Mouse (Mus musculus): Measurements from ENCODE around the gene Dusp2.

The Dusp2 gene

DNA sequence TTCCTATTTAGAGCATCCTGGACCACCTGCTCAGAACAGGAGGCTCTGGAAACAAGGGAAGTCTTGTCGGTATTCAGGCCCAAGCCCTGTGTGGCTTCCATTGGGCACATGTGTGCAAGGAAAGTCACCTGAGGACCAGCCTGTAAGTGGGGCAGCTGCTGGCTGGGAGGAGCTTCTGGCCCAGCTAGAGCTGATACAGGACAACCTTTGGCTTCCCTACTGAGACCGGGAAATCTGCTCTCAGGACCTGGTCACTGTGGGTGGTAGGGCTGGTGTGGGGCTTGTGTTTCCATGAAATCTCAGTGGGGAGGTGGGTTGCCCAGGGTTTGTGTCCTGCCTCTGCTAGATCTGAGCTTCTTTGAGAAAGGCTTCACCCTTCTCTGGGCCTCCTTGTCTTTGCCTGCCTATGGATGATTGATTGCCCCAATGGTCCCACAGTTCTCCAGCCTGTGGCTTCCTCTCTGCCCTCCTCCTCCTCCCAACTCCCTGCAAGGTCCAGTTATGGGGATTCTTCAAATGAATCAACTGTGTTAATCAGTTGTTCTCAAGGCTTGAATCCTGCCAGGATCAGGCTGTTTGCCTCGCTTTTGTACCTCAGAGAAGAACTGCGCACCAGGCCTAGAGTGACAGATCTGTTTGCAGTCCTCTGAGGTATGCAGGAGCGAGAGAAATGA, 33.9 kb downstream of the Dusp2 start:
- peak; percentile 82 for DNase-seq

DNA sequence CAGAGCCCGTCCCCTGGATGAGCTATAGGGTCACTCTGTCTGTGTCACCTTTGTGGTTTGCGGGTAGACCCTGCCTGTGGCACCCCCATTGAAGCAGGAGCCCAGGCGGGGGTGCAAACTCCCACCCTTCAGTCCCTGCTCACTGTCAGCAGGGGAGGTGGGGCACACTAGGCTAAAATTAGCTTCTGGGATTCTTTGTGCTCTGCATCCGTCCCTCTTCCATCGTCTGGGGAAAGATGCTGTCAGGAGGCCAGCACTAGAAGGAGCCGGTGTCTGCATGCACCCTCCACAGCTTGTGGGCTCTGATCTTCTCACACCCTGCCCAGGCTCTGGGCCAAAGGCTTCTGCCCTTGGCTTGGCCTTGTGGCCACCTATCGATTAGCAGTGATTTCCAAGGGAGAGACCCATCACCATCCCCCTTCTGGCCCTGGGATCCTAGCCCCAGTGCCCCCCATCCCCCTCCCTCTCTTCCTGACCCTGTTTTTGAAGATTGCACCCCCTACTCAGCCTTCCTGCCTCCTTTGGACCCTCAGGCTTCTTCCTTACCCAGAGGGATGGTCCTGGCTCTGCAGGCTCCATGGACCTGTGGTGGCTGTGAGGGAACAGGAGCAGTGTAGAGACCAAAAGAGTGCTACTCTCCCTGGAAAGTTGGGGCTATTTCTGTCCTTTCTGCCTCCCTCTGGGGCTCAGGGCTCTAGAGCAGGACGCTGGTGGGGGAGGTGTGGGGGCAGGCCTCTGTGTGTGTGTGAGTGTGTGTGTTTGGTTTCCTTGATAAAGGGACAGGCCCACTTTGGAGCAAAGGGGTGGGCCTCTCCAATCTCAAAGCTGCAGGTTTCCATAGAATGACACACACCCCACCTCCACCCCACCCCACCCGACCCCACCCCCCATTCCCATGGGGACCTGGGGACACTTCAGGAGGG, 34.9 kb downstream of the Dusp2 start:
- DNase-seq, result peak; percentile 41

DNA sequence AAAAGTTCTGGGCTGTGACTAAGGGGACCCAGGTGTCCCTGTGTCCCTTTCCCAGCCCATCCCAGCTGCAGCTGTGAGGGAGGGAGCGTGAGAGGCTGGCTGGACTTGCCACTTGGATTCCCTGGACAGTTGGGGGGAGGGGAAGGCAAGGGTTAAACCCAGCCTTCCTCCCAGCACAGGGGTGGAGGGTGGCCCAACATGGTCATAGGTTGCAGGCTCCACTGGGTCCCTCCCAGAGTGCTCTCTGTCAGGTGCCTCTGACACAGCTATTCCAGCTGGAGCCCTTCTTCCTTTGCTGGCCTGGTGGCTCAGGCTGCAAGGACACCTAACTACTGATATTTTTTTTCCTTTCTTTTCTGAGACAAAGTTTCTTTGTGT, 35.5 kb downstream of the Dusp2 start:
- peak; percentile 94 for DNase-seq

DNA sequence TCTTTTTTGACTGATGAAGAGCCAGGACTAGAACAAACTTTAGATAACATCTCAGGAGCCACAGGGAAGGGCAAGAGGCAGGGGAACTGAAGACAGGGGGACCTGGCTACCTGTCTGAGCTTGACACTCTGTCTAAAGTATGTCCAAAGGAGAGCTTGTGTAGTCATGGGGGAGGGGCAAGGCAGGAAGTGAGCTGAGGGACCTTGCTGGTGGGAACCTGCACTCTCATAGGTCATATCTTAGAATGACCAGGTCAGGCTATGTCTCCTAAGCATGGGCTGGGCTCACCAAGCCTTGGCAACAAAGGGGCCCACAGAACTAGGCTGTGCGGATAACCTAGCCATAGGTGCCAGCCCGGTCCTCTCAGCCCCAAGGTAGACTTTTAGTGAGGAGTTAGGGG, 36.1 kb downstream of the Dusp2 start:
- DNase-seq, result peak; percentile 42

DNA sequence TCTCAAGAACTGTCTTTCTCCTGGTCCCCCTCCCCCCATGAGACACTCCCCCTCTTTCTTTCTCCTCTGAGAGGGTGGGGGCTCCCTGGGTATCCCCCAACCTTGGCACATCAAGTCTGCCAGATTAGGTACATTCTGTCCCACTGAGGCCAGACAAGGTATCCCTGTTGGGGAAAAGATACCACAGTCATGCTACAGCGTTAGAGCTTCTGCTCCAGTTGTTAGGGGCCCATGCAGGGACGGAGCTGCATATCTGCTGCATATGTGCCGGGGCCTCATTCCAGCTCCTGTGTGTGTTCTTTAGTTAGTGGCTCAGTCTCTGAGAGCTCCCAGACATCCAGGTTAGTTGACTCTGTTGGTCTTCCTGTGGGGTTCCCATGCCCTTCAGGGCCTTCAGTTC, 38.2 kb downstream of the Dusp2 start:
- no peak for DNase-seq

DNA sequence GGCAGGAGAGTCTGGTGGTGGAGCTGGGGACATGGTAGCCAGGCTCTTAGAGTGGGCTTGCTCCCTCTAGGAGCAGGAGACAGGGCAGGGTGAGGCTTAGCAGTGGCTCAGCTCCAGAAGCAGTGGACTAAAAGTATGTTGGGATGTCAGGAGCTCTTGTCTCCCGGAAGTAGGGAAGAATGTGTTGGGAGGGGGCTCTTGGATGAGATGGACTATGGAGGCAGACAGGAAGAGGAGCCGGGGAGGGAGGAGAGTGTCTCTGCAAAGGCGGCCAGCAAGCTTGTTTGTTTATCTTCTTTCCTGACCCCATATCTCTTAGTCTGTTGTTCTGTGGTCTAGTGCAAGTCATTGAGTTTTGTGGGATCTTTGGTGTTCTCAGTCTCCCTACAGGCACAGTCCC, 39.1 kb downstream of the Dusp2 start:
- DNase-seq, result peak; percentile 48

DNA sequence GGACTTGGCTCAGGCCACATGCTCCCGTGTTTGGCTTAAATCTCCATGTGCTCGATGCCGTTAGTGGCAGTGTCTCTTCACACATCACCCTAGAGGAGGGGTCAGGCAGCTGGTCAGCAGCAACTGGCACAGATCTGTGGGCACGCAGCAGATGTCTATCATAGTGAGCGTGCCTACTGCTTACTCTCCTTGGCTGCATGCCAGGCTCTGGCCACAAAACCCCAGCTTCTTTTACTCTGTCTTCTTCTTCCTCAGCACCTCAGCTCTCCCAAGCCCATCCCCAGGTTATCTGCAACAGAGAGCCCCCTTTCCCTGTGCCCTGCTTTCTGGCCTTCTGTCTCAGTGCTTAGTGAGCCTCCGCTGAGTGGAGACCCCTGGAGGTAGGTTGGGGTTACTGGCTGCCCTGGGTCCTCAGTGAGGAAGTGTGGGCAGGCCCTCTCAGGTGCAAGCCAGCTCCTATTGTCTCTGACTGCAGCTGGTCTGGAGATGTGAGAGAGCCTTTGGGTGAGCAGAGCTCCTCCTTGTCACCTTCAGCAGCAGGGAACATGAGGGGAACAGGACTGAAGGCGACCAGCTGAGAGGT, 39.9 kb downstream of the Dusp2 start:
- DNase-seq, result peak; percentile 40

DNA sequence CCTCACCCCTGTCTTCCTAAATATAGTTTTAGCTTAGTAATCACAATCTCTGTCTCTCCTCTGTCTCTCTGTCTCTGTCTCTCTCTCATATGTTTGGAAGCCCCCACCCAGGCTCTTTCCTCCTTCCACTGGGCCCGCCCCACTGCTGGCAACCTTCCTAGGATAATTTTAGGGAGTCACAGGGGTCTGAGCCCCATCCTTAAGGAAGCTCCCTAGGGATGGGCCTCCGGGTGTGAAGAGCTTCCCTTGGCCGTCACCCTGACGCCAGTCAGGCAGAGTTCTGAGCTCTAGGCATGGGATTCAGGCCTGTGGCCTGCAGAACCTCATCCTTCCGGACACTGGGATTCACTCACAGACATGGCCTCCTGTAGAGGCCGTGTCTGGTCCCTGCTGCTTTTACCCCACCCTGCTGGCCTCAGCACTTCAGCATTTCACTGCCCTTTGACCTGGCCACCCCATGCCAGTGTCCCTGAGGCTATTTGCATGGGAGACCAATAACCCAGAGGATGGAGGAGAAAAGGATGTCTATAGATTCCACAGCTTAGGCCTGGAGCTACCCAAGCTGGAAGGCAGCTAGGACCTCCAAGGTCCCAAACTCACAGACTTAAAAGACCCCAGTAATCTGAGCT, 40.6 kb downstream of the Dusp2 start:
- peak; percentile 71 for DNase-seq

DNA sequence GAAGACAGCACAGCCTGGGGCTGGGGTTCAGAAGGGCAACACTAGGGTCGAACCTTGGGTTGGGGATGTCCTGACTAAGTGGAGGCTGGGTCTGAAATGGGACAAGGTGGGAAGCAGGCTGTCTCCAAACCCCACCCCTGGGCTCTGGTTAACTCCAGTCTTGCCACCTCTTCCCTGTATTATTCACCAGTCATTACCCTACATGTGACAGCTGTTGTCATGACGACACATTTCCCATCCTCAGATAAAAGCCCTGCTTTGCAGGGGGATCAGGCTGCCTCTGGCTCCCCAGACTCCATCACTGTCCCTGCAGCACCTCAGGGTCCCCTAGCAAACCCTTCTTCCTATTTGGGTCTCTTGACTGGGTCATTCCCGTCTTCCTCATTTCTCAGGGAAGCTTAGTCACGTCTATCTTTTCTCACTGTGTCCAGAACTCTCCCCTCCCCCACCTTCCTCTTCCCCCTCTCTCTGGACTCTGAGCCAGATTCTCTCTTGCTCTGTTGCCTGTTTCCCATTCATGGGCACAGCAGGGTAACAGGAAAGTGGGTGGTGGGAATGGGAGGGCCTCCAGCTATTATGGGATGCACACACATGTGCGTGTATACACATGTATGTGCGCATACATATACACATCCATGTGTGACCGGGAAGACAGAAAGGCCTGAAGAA, 42.1 kb downstream of the Dusp2 start:
- no peak for DNase-seq

DNA sequence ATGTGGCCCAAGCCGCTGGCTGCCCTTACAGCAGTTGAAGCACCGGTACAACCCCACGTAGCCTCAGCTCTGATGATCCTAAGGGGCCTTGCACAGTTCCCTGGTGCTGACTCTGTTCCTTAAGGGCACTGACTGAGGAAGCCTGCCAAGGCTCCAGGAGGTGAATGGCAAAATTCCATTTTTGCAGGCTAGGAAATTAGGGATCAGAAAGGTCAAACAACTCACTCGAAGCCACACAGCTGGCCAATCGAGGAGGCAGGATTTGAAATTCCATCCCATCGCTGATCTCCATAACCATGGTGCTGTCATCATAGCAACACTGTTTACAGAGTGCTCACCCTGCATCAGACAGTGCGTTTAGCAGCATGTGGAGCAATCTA, 42.6 kb downstream of the Dusp2 start:
- DNase-seq, result peak; percentile 93

DNA sequence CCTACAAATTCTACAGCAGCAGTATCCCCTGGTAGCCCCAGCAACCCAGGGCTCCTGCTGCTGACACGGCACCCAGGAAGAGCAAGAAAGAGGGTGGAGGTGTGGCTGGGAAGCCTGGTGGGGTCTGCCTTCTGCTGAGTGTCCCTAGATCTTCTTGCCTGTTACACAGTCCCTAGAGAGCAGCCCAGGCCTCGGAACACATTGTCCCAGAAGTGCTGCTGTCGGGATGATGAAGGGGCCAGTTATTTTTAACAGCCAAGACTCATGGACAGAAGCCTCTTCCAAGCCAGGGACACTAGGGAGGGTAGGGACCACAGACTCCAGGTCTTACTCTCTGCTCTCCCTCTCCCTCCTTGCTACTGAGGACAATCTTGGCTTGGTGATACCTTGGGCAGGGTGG, 43.3 kb downstream of the Dusp2 start:
- DNase-seq, result peak; percentile 46

DNA sequence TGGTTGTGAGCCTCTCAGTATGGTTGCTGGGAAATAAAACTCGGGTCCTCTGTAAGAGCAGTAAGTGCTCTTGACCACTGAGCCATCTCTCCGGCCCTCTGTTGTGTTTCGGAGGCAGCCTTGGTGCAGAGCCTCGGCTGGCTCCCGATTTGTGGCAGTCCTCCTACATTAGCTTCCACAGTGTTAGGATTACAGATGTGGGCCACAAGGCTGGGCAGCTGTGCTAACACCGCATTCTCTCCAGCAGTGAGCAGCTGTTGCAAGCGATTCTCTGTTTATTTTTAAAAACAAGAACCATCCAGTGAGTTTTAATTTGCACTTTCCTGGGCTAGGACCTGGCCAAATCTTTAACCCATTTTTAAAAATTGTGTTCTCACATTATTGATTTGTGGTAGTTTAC, 47.9 kb downstream of the Dusp2 start:
- no peak for DNase-seq

DNA sequence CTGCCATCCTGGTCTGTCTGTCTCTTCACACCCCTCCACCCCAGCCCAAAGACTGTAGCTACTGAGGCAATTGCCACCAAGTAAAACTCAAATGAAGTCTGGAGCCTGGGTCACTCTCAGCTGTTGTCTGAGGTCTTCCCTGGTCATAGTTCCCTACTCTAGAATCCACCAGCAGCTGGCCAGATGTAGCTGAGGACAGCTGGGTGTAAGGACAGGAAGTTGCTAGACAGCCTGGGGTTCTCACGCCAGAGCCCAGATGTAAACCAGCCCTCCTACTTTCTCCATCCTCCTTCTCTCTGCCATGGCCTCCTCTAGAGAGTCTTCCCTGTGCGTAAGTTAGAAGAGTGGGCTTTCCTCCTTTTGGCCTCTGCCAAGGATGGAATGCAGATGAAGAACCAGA, 51.6 kb downstream of the Dusp2 start:
- DNase-seq, result peak; percentile 32

Measured in kidney, adult 9 months (tissue).